Comparison of ENCODE assay signal across 7 mouse cellular contexts in the genomic region with DNA sequence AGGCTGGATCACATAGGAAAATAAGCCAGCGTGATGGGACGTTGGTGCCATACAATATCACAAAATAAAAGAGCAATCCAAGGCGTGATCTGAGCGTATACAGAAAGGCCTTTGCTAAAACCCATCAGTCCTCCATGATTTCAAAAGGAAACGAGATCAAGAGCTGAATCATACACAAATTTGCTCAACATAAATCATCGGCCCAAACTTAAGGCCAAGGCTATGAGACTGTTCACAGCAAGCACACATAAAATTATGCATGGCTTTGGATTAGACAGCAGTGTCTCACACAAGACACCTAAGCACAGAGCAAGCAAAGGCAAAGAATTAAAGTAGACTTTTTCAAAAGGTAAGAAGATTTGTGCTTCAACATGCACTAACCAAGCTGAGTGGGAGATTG.
"Had no signal": no experiment of that assay in that cellular context is flagged by ENCODE, and none has a peak within 500 bp of the region (broad histone marks: within the 10 kb centered on the region; RNA-seq: fewer than 3 reads in every experiment).

No protein-coding gene starts in this region.

- DNase-seq: lung, adult 18-20 months; lung, postnatal 14 days; lung, postnatal 36 days; right cerebral cortex, postnatal 14 days; thymus, adult 2 months; thymus, postnatal 25 days; thymus, postnatal 4 days had no signal
